ENCODE assay signal across 16 mouse cellular contexts in the genomic region with DNA sequence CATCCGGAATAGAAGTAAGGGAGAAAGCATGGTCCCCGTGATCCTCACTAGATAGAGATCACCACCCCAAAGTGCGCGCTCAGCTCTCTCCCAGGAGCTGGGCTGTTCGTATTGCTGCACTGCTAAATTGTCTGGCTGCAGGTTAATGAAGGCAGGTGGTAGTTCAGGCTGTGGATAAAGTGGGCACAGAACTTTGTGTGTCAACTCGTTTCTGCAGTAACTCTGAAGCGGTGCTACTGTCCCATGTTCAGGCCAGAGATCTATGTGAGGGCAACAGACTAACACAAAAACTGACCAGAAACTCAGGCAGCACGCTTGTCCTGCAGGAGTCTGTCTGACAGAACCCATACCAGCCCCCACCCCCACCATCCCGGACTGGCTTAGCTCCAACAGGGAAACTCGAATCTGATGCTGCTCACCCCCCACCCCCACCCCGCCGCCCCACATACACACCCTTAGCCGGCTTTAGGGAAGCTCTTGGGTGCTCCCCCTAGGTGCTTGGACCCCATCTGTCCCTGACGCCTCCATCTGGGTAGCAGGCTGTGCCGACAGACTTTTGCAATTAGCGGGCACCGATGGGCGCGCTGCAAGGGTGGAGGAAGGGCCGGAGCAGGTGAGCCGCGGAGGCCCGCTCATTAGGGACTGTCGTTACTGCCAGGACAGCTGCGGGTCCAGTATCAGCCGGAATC. TPM values are rescaled to one million over a fixed set of nuclear protein-coding genes. Genes with fewer than 3 reads are reported as not detected.
DNase-seq lines count a peak whose midpoint lies in the region; ATAC-seq and TF ChIP-seq lines count a peak whose summit lies in the region.
"Had no signal": no experiment of that assay in that cellular context is flagged by ENCODE, and none has a peak within 500 bp of the region (broad histone marks: within the 10 kb centered on the region; RNA-seq: fewer than 3 reads in every experiment).

No protein-coding gene starts in this region.

- H3K27me3 ChIP-seq in forebrain, embryonic 13.5 days, result peaks cover 99% of the 10 kb centered on the region
- peaks cover 92% of the 10 kb centered on the region for H3K27me3 ChIP-seq in hindbrain, postnatal 0 days (ENCODE audit: insufficient read depth, low read length)
- peaks cover 62% of the 10 kb centered on the region for H3K27me3 ChIP-seq in midbrain, postnatal 0 days (ENCODE audit: insufficient read depth, low read length)
- H3K27me3 ChIP-seq in intestine, embryonic 16.5 days (replicated peaks; ENCODE audit: control insufficient read depth, insufficient read depth, low read length), result peaks cover 86% of the 10 kb centered on the region

- peaks cover 51% of the 10 kb centered on the region for H3K4me1 ChIP-seq in forebrain, embryonic 13.5 days
- peaks cover 8% of the 10 kb centered on the region; the same call in 1 of the 2 replicates for H3K4me1 ChIP-seq in hindbrain, postnatal 0 days (ENCODE audit: insufficient read depth, low read length)
- no peaks in the 10 kb centered on the region for H3K4me1 ChIP-seq in midbrain, postnatal 0 days (ENCODE audit: insufficient read depth, low read length)
- 0 out of 2 replicates have a peak, but pooled peaks cover 4% of the 10 kb centered on the region for H3K4me1 ChIP-seq in intestine, embryonic 16.5 days (ENCODE audit: control insufficient read depth, insufficient read depth, low read length)

- no peak overlapping the region for H3K27ac ChIP-seq in forebrain, embryonic 13.5 days
- H3K27ac ChIP-seq in hindbrain, postnatal 0 days, result peak overlapping the region; percentile 58; the same call in 1 of the 2 replicates
- H3K27ac ChIP-seq in midbrain, postnatal 0 days (ENCODE audit: low read depth, low read length), result no peak overlapping the region
- no peak overlapping the region for H3K27ac ChIP-seq in intestine, embryonic 16.5 days (ENCODE audit: low read length)
- H3K27ac ChIP-seq: layer of hippocampus, adult 2 months had no signal

- peak; percentile 81 for ATAC-seq in forebrain, embryonic 13.5 days
- 0 out of 2 replicates have a peak, but pooled peaks have one; percentile 11 for ATAC-seq in hindbrain, postnatal 0 days
- ATAC-seq in midbrain, postnatal 0 days (ENCODE audit: low FRiP score), result no peak
- no peak for ATAC-seq in intestine, embryonic 16.5 days
- ATAC-seq: intestine, postnatal 0 days had no signal

- H3K9me3 ChIP-seq in forebrain, embryonic 13.5 days (replicated peaks), result no peaks in the 10 kb centered on the region
- H3K9me3 ChIP-seq in hindbrain, postnatal 0 days (ENCODE audit: low read length), result no peaks in the 10 kb centered on the region
- H3K9me3 ChIP-seq in midbrain, postnatal 0 days (ENCODE audit: low read length), result no peaks in the 10 kb centered on the region
- no peaks in the 10 kb centered on the region for H3K9me3 ChIP-seq in intestine, embryonic 16.5 days (ENCODE audit: control insufficient read depth, low read length)

- H3K36me3 ChIP-seq in forebrain, embryonic 13.5 days (ENCODE audit: poor library complexity, severe bottlenecking), result no peaks in the 10 kb centered on the region
- H3K36me3 ChIP-seq in hindbrain, postnatal 0 days (ENCODE audit: insufficient read depth, low read length), result no peaks in the 10 kb centered on the region
- no peaks in the 10 kb centered on the region for H3K36me3 ChIP-seq in midbrain, postnatal 0 days (ENCODE audit: insufficient read depth, low read length)
- no peaks in the 10 kb centered on the region for H3K36me3 ChIP-seq in intestine, embryonic 16.5 days (ENCODE audit: control insufficient read depth, insufficient read depth, low read length)

- 2% methylated on average over 26 of the region's 26 CpGs for WGBS in forebrain, embryonic 13.5 days
- WGBS in hindbrain, postnatal 0 days, result 3% methylated on average over 26 of the region's 26 CpGs
- 5% methylated on average over 26 of the region's 26 CpGs for WGBS in midbrain, postnatal 0 days
- WGBS in intestine, embryonic 16.5 days, result 6% methylated on average over 26 of the region's 26 CpGs

- peak overlapping the region; percentile 45 for H3K4me2 ChIP-seq in forebrain, embryonic 13.5 days
- peak overlapping the region; percentile 37 for H3K4me2 ChIP-seq in hindbrain, postnatal 0 days (ENCODE audit: low read depth, low read length)
- H3K4me2 ChIP-seq in midbrain, postnatal 0 days (ENCODE audit: low read depth, low read length, poor library complexity, severe bottlenecking), result peak overlapping the region; percentile 20; the same call in 1 of the 2 replicates
- no peak overlapping the region for H3K4me2 ChIP-seq in intestine, embryonic 16.5 days (ENCODE audit: low read depth, low read length)
- H3K4me2 ChIP-seq: lung, embryonic 14.5 days had no signal

- H3K9ac ChIP-seq in forebrain, embryonic 13.5 days, result peak overlapping the region; percentile 26; the same call in 1 of the 2 replicates
- no peak overlapping the region for H3K9ac ChIP-seq in hindbrain, postnatal 0 days (replicated peaks; ENCODE audit: low read length)
- no peak overlapping the region for H3K9ac ChIP-seq in midbrain, postnatal 0 days (replicated peaks; ENCODE audit: low read length, poor library complexity, severe bottlenecking)
- no peak overlapping the region for H3K9ac ChIP-seq in intestine, embryonic 16.5 days (ENCODE audit: low read depth, low read length)
- H3K9ac ChIP-seq: lung, embryonic 14.5 days had no signal

- DNase-seq in cerebellum, postnatal 10 days, result peak; percentile 48 to 67
- DNase-seq in cerebellum, adult 11 months, result no peak
- peak; percentile 24 for DNase-seq in hindbrain, postnatal 0 days (ENCODE audit: low spot score)
- DNase-seq in midbrain, postnatal 0 days (ENCODE audit: low spot score), result no peak
- no peak for DNase-seq in spleen, adult 18-20 months
- no peak for DNase-seq in kidney, adult 11 months
- DNase-seq: cerebellum, postnatal 25 days; gastrocnemius, postnatal 14 days; lung, embryonic 14.5 days had no signal

- H3K4me3 ChIP-seq in forebrain, embryonic 13.5 days, result peak overlapping the region; percentile 4; the same call in 1 of the 2 replicates
- H3K4me3 ChIP-seq in hindbrain, postnatal 0 days (ENCODE audit: low read length), result peak overlapping the region; percentile 15
- H3K4me3 ChIP-seq in midbrain, postnatal 0 days (ENCODE audit: low read depth, low read length), result 0 out of 2 replicates have a peak overlapping the region, but pooled peaks have one; percentile 3
- H3K4me3 ChIP-seq in intestine, embryonic 16.5 days (ENCODE audit: low read length), result no peak overlapping the region
- H3K4me3 ChIP-seq: erythroblast, embryonic 14.5 days; layer of hippocampus, adult 2 months had no signal

- TF ChIP-seq CTCF in hindbrain, postnatal 0 days (IDR thresholded peaks at IDR 0.05; ENCODE audit: low read depth), result no peak
- no peak for TF ChIP-seq CTCF in midbrain, postnatal 0 days (IDR thresholded peaks at IDR 0.05)

RNA-seq across cellular contexts. Expression of a gene that starts 6.7 kb away (rescaled TPM):
- 6.3 and 8.4 TPM in 2 replicates for polyA plus RNA-seq in forebrain, embryonic 13.5 days (2015; fragmentation: Nextera tagmentation; extraction: Ambion mirVana)
- 58.7 and 66.3 TPM in 2 replicates for total RNA-seq in hindbrain, postnatal 0 days (2014; rRNA removed)
- 16.0 and 17.3 TPM in 2 replicates for polyA plus RNA-seq in hindbrain, postnatal 0 days (2015; fragmentation: Nextera tagmentation; extraction: Ambion mirVana)
- total RNA-seq in midbrain, postnatal 0 days (2014; rRNA removed), result 36.0 and 58.4 TPM in 2 replicates
- polyA plus RNA-seq in midbrain, postnatal 0 days (2015; fragmentation: Nextera tagmentation; extraction: Ambion mirVana), result 13.3 and 15.7 TPM in 2 replicates
- not detected in 2 replicates for polyA plus RNA-seq in intestine, embryonic 16.5 days (2015; fragmentation: Nextera tagmentation; extraction: Ambion mirVana)
- total RNA-seq: gastrocnemius, postnatal 14 days; monocyte, adult 5-6 weeks had no signal
- polyA plus RNA-seq: erythroblast, embryonic 14.5 days; heart, embryonic 14.5 days; intestine, postnatal 0 days; lung, embryonic 14.5 days had no signal

RNA-seq across cellular contexts. Expression of a gene that starts 37.6 kb away (rescaled TPM):
- 7.5 and 8.7 TPM in 2 replicates for polyA plus RNA-seq in forebrain, embryonic 13.5 days (2015; fragmentation: Nextera tagmentation; extraction: Ambion mirVana)
- 240 and 249 TPM in 2 replicates for total RNA-seq in hindbrain, postnatal 0 days (2014; rRNA removed)
- 199 and 227 TPM in 2 replicates for polyA plus RNA-seq in hindbrain, postnatal 0 days (2015; fragmentation: Nextera tagmentation; extraction: Ambion mirVana)
- total RNA-seq in midbrain, postnatal 0 days (2014; rRNA removed), result 153 and 196 TPM in 2 replicates
- polyA plus RNA-seq in midbrain, postnatal 0 days (2015; fragmentation: Nextera tagmentation; extraction: Ambion mirVana), result 167 and 180 TPM in 2 replicates
- not detected in 2 replicates for polyA plus RNA-seq in intestine, embryonic 16.5 days (2015; fragmentation: Nextera tagmentation; extraction: Ambion mirVana)
- total RNA-seq: gastrocnemius, postnatal 14 days; monocyte, adult 5-6 weeks had no signal
- polyA plus RNA-seq: erythroblast, embryonic 14.5 days; heart, embryonic 14.5 days; intestine, postnatal 0 days had no signal

Comparison
In these comparisons a context has a peak if more than half of its experiments do, and no peak if none do; other contexts are left out.
1. DNase-seq: peak in cerebellum, postnatal 10 days (2 of 2) and hindbrain, postnatal 0 days (single experiment); none in cerebellum, adult 11 months (single experiment), midbrain, postnatal 0 days (single experiment), spleen, adult 18-20 months (0 of 2) and kidney, adult 11 months (single experiment).
2. ATAC-seq: peak in forebrain, embryonic 13.5 days (single experiment) and hindbrain, postnatal 0 days (single experiment); none in midbrain, postnatal 0 days (single experiment) and intestine, embryonic 16.5 days (single experiment).
3. RNA of a gene that starts 37.6 kb away (polyA plus RNA-seq): 199 to 227 TPM in hindbrain, postnatal 0 days and 167 to 180 TPM in midbrain, postnatal 0 days; 7.5 to 8.7 TPM in forebrain, embryonic 13.5 days and not detected in intestine, embryonic 16.5 days; every median in the first group is over 10 times any median in the second.